Mouse (Mus musculus) CH12.LX (cell line): ENCODE results near the gene Dynlt1f. TPM values are rescaled to one million over a fixed set of nuclear protein-coding genes. Genes with fewer than 3 reads are reported as not detected.
"Not testable (repeated sequence)": the region's sequence is repeated elsewhere in the genome, so short reads cannot be mapped to it uniquely, and the experiment has no call there.

Experiments
- DNase-seq: peaks from one replicate; pipeline ENCODE4 v3.0.0-alpha.2; 2013; ENCODE audit errors: extremely low read depth
- H3K27ac ChIP-seq: 2 replicates; pipeline ENCODE4 v1.5.1; 2012; ENCODE audit warnings: low read depth, mild to moderate bottlenecking, control low read depth, moderate library complexity; ENCODE audit not compliant: insufficient read depth
- H3K27me3 ChIP-seq: replicated peaks from 2 replicates; pipeline ENCODE3; 2012; ENCODE audit warnings: inconsistent platforms
- H3K36me3 ChIP-seq, 2 experiments: replicated peaks in 1 of 2; 2 replicates each; pipeline versions ENCODE3 to v1.6.1; 2012; ENCODE audit warnings: inconsistent platforms in 1 of 2, low read length in 1 of 2, mild to moderate bottlenecking in 1 of 2, mixed read lengths in 1 of 2, moderate library complexity in 1 of 2; ENCODE audit not compliant: control insufficient read depth in 1 of 2, insufficient read depth in 1 of 2
- H3K4me1 ChIP-seq, 2 experiments: 2 replicates each; pipeline ENCODE4 v1.6.1; 2012; ENCODE audit warnings: inconsistent platforms in 1 of 2, moderate library complexity in 1 of 2; ENCODE audit not compliant: insufficient read depth in 2 of 2, control insufficient read depth in 1 of 2
- H3K4me2 ChIP-seq: 2 replicates; pipeline ENCODE4 v1.6.1; 2012; ENCODE audit warnings: low read depth, mild to moderate bottlenecking, control low read depth; ENCODE audit not compliant: poor library complexity, insufficient read depth, severe bottlenecking
- H3K4me3 ChIP-seq, 3 experiments: fragments of 150-350 bp in 1 of 3; sonication (generic) in 1 of 3; replicated peaks in 1 of 3; 2 replicates each; pipeline versions ENCODE3 to v1.5.1; 2011 to 2012; ENCODE audit warnings: low read depth in 2 of 3, low read length in 2 of 3, mild to moderate bottlenecking in 2 of 3, moderate library complexity in 2 of 3, control low read depth in 1 of 3, improper control_type of control experiment in 1 of 3, inconsistent platforms in 1 of 3, mixed read lengths in 1 of 3; ENCODE audit not compliant: poor library complexity in 1 of 3
- H3K79me2 ChIP-seq: replicated peaks from 2 replicates; pipeline ENCODE4 v1.6.1; 2012; ENCODE audit warnings: mild to moderate bottlenecking, moderate library complexity; ENCODE audit not compliant: control insufficient read depth, poor library complexity, insufficient read depth, severe bottlenecking; ENCODE audit errors: extremely low read depth
- H3K9ac ChIP-seq: 2 replicates; pipeline ENCODE4 v1.6.1; 2012; ENCODE audit warnings: low read depth, mild to moderate bottlenecking, control low read depth, moderate library complexity; ENCODE audit not compliant: insufficient read depth
- H3K9me3 ChIP-seq: replicated peaks from 2 replicates; pipeline ENCODE3; 2012; ENCODE audit warnings: low read length, inconsistent platforms, mixed read lengths
- dilution Hi-C: fragments of 300-500 bp; cut with MboI; formaldehyde crosslinking; loops from 2 replicates; pipeline ENCODE4 v1.14.3; 2020; ENCODE audit warnings: low sequenced_read_pairs; ENCODE audit not compliant: extremely low pct_unique_long_range_greater_than_20kb, extremely low pct_ligation_motif_present
- in situ Hi-C: fragments of 300-500 bp; cut with MboI; formaldehyde crosslinking; loops from 3 replicates; pipeline ENCODE4 v1.14.3; 2019; ENCODE audit warnings: low sequenced_read_pairs, low pct_ligation_motif_present, low pct_unique_long_range_greater_than_20kb, mixed read lengths
- polyA plus RNA-seq: library from polyadenylated mRNA; unstranded; fragments of >175 nt; gene quantifications from 2 replicates; pipeline ENCODE4 v1.2.1, GENCODE M21; 2012; ENCODE audit warnings: low read depth; ENCODE audit not compliant: insufficient read length
- total RNA-seq, 2 experiments: library from RNA; depleted of rRNA; stranded (reverse); fragments of 300-350 nt in 1 of 2; fragments of >200 nt in 1 of 2; gene quantifications; 2 replicates each; pipeline ENCODE4 v1.2.3; 2012 to 2014

Gene Dynlt1f
- total and polyA plus RNA-seq, 3 experiments, result 165 to 352 (median 215) TPM

GRCm38 (mm10) chr17:6645668-6646067 lies 10.0 kb downstream of the Dynlt1f start:
- dilution Hi-C loops, H3K79me2 ChIP-seq, H3K4me1 ChIP-seq, H3K9me3 ChIP-seq, DNase-seq, H3K27me3 ChIP-seq, H3K36me3 ChIP-seq, H3K27ac ChIP-seq, H3K4me3 ChIP-seq, in situ Hi-C loops, H3K4me2 ChIP-seq, H3K9ac ChIP-seq: not testable (repeated sequence)

GRCm38 (mm10) chr17:6644673-6645072 lies 11.0 kb downstream of the Dynlt1f start:
- H3K4me1 ChIP-seq, H3K79me2 ChIP-seq, H3K36me3 ChIP-seq, dilution Hi-C loops, H3K4me2 ChIP-seq, H3K4me3 ChIP-seq, H3K9me3 ChIP-seq, H3K27me3 ChIP-seq, in situ Hi-C loops, H3K27ac ChIP-seq, DNase-seq, H3K9ac ChIP-seq: not testable (repeated sequence)

- H3K4me1 ChIP-seq, H3K27me3 ChIP-seq, dilution Hi-C loops, H3K36me3 ChIP-seq, H3K4me3 ChIP-seq, H3K9me3 ChIP-seq, H3K27ac ChIP-seq, in situ Hi-C loops, H3K79me2 ChIP-seq, DNase-seq, H3K4me2 ChIP-seq, H3K9ac ChIP-seq: not testable (repeated sequence)
These were observed 11.5 kb downstream of the Dynlt1f start for GRCm38 (mm10) chr17:6644210-6644609.

- H3K36me3 ChIP-seq, H3K4me3 ChIP-seq, H3K4me2 ChIP-seq, H3K9ac ChIP-seq, in situ Hi-C loops, H3K9me3 ChIP-seq, H3K79me2 ChIP-seq, H3K27ac ChIP-seq, DNase-seq, H3K27me3 ChIP-seq, H3K4me1 ChIP-seq, dilution Hi-C loops: not testable (repeated sequence)
These were observed 14.8 kb downstream of the Dynlt1f start for GRCm38 (mm10) chr17:6640771-6641429.
